In the genomic region with DNA sequence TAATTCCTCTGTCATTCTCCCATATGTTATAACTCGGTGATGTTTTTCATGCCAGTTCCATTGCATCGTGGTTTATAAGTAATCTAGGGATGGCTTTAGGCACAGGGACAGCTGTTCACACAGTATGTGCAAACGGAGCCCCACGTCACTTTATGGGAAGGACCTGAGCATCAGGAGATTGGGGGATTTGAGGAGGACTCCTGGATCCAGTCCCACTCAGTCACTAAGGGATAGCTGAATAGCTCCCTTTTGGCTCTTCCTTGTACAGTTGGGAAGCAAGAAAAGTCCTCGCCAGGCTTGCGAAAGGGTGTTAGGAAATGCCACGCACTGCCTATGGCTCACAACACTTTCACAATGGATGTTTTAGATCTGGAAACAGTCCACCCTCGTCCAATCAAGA, we compare ENCODE assay signal across 27 mouse cellular contexts. TPM values are rescaled to one million over a fixed set of nuclear protein-coding genes. Genes with fewer than 3 reads are reported as not detected.
DNase-seq lines count a peak whose midpoint lies in the region; ATAC-seq and TF ChIP-seq lines count a peak whose summit lies in the region.
"Had no signal": no experiment of that assay in that cellular context is flagged by ENCODE, and none has a peak within 500 bp of the region (broad histone marks: within the 10 kb centered on the region; RNA-seq: fewer than 3 reads in every experiment).

No protein-coding gene starts in this region.

- H3K27ac ChIP-seq in hindbrain, embryonic 16.5 days (ENCODE audit: low read depth, low read length): no peak overlapping the region
- H3K27ac ChIP-seq in hindbrain, embryonic 13.5 days: no peak overlapping the region
- no peak overlapping the region for H3K27ac ChIP-seq in midbrain, postnatal 0 days (ENCODE audit: low read depth, low read length)
- no peak overlapping the region for H3K27ac ChIP-seq in midbrain, embryonic 14.5 days (replicated peaks; ENCODE audit: low read depth, low read length)
- 0 out of 2 replicates have a peak overlapping the region, but pooled peaks have one; percentile 15 for H3K27ac ChIP-seq in forebrain, postnatal 0 days (ENCODE audit: low read depth, low read length)
- H3K27ac ChIP-seq: gastrocnemius, adult 2 months; hindbrain, embryonic 14.5 days; liver, embryonic 12.5 days had no signal

- DNase-seq in cerebellum, postnatal 25 days: peak; percentile 23 to 35
- DNase-seq in cerebellum, adult 11-12 months: no peak
- DNase-seq in midbrain, postnatal 0 days (ENCODE audit: low spot score): peak; percentile 55
- DNase-seq in midbrain, embryonic 14.5 days: no peak
- peak; percentile 67 for DNase-seq in forebrain, postnatal 0 days
- no peak for DNase-seq in lung, postnatal 25 days (ENCODE audit: low spot score)
- DNase-seq: gastrocnemius, adult 2 months; heart, postnatal 14 days; kidney, postnatal 36 days; layer of hippocampus, adult 9-11 months; lung, adult 2 months; lung, postnatal 36 days; retina, postnatal 1 day; thymus, postnatal 14 days had no signal

- WGBS in hindbrain, embryonic 16.5 days: 72% methylated on average over 8 of the region's 8 CpGs
- WGBS in hindbrain, embryonic 13.5 days: 75% methylated on average over 8 of the region's 8 CpGs
- 63% methylated on average over 8 of the region's 8 CpGs for WGBS in midbrain, postnatal 0 days
- 74% methylated on average over 8 of the region's 8 CpGs for WGBS in midbrain, embryonic 14.5 days
- WGBS in forebrain, postnatal 0 days: 43% methylated on average over 8 of the region's 8 CpGs

- no peak overlapping the region for H3K9ac ChIP-seq in hindbrain, embryonic 16.5 days (ENCODE audit: low read depth, low read length)
- H3K9ac ChIP-seq in hindbrain, embryonic 13.5 days: no peak overlapping the region
- no peak overlapping the region for H3K9ac ChIP-seq in midbrain, postnatal 0 days (replicated peaks; ENCODE audit: low read length, poor library complexity, severe bottlenecking)
- no peak overlapping the region for H3K9ac ChIP-seq in midbrain, embryonic 14.5 days (replicated peaks; ENCODE audit: low read length)
- H3K9ac ChIP-seq in forebrain, postnatal 0 days: no peak overlapping the region
- H3K9ac ChIP-seq: heart, embryonic 12.5 days; hindbrain, embryonic 14.5 days; liver, embryonic 12.5 days had no signal

- no peaks in the 10 kb centered on the region for H3K9me3 ChIP-seq in hindbrain, embryonic 16.5 days (ENCODE audit: control insufficient read depth, low read length)
- no peaks in the 10 kb centered on the region for H3K9me3 ChIP-seq in hindbrain, embryonic 13.5 days
- no peaks in the 10 kb centered on the region for H3K9me3 ChIP-seq in midbrain, postnatal 0 days (ENCODE audit: low read length)
- no peaks in the 10 kb centered on the region for H3K9me3 ChIP-seq in midbrain, embryonic 14.5 days (ENCODE audit: control insufficient read depth, low read length)
- no peaks in the 10 kb centered on the region for H3K9me3 ChIP-seq in forebrain, postnatal 0 days (ENCODE audit: low read length)
- H3K9me3 ChIP-seq: heart, embryonic 12.5 days; liver, embryonic 12.5 days had no signal

- TF ChIP-seq CTCF in midbrain, postnatal 0 days (IDR thresholded peaks at IDR 0.05): no peak
- no peak for TF ChIP-seq CTCF in forebrain, postnatal 0 days (IDR thresholded peaks at IDR 0.05; ENCODE audit: low read depth)

- no peaks in the 10 kb centered on the region for H3K27me3 ChIP-seq in hindbrain, embryonic 16.5 days (replicated peaks; ENCODE audit: control insufficient read depth, insufficient read depth, low read length)
- H3K27me3 ChIP-seq in hindbrain, embryonic 13.5 days: no peaks in the 10 kb centered on the region
- no peaks in the 10 kb centered on the region for H3K27me3 ChIP-seq in midbrain, postnatal 0 days (ENCODE audit: insufficient read depth, low read length)
- H3K27me3 ChIP-seq in midbrain, embryonic 14.5 days (ENCODE audit: control insufficient read depth, insufficient read depth, low read length): no peaks in the 10 kb centered on the region
- H3K27me3 ChIP-seq in forebrain, postnatal 0 days (ENCODE audit: insufficient read depth, low read length): no peaks in the 10 kb centered on the region
- H3K27me3 ChIP-seq: liver, embryonic 12.5 days had no signal

- no peaks in the 10 kb centered on the region for H3K36me3 ChIP-seq in hindbrain, embryonic 16.5 days (ENCODE audit: control insufficient read depth, insufficient read depth, low read length)
- H3K36me3 ChIP-seq in hindbrain, embryonic 13.5 days: no peaks in the 10 kb centered on the region
- H3K36me3 ChIP-seq in midbrain, postnatal 0 days (ENCODE audit: insufficient read depth, low read length): no peaks in the 10 kb centered on the region
- no peaks in the 10 kb centered on the region for H3K36me3 ChIP-seq in midbrain, embryonic 14.5 days (ENCODE audit: control insufficient read depth, insufficient read depth, low read length)
- H3K36me3 ChIP-seq in forebrain, postnatal 0 days (ENCODE audit: insufficient read depth): no peaks in the 10 kb centered on the region
- H3K36me3 ChIP-seq: heart, embryonic 12.5 days; liver, embryonic 12.5 days had no signal

- H3K4me1 ChIP-seq in hindbrain, embryonic 16.5 days (ENCODE audit: control insufficient read depth, insufficient read depth, low read depth, low read length): no peaks in the 10 kb centered on the region
- peaks cover 7% of the 10 kb centered on the region for H3K4me1 ChIP-seq in hindbrain, embryonic 13.5 days (replicated peaks)
- H3K4me1 ChIP-seq in midbrain, postnatal 0 days (ENCODE audit: insufficient read depth, low read length): no peaks in the 10 kb centered on the region
- H3K4me1 ChIP-seq in midbrain, embryonic 14.5 days (ENCODE audit: control insufficient read depth, insufficient read depth, low read length): no peaks in the 10 kb centered on the region
- H3K4me1 ChIP-seq in forebrain, postnatal 0 days (ENCODE audit: insufficient read depth): 0 out of 2 replicates have a peak, but pooled peaks cover 7% of the 10 kb centered on the region
- H3K4me1 ChIP-seq: liver, embryonic 12.5 days had no signal

- no peak overlapping the region for H3K4me2 ChIP-seq in hindbrain, embryonic 16.5 days (ENCODE audit: low read length)
- H3K4me2 ChIP-seq in hindbrain, embryonic 13.5 days: no peak overlapping the region
- no peak overlapping the region for H3K4me2 ChIP-seq in midbrain, postnatal 0 days (ENCODE audit: low read depth, low read length, poor library complexity, severe bottlenecking)
- no peak overlapping the region for H3K4me2 ChIP-seq in midbrain, embryonic 14.5 days (ENCODE audit: low read length)
- no peak overlapping the region for H3K4me2 ChIP-seq in forebrain, postnatal 0 days (ENCODE audit: low read depth)
- H3K4me2 ChIP-seq: heart, embryonic 12.5 days; hindbrain, embryonic 14.5 days; liver, embryonic 12.5 days had no signal

- no peak overlapping the region for H3K4me3 ChIP-seq in hindbrain, embryonic 16.5 days (ENCODE audit: low read length)
- H3K4me3 ChIP-seq in hindbrain, embryonic 13.5 days: no peak overlapping the region
- H3K4me3 ChIP-seq in midbrain, postnatal 0 days (ENCODE audit: low read depth, low read length): no peak overlapping the region
- no peak overlapping the region for H3K4me3 ChIP-seq in midbrain, embryonic 14.5 days (replicated peaks; ENCODE audit: low read depth, low read length)
- no peak overlapping the region for H3K4me3 ChIP-seq in forebrain, postnatal 0 days (ENCODE audit: low read depth, low read length)
- H3K4me3 ChIP-seq: erythroblast, embryonic 14.5 days; gastrocnemius, adult 2 months; heart, embryonic 12.5 days; liver, embryonic 12.5 days had no signal

- ATAC-seq in hindbrain, embryonic 16.5 days: peak; percentile 37; the same call in 1 of the 2 replicates
- no peak for ATAC-seq in hindbrain, embryonic 13.5 days (ENCODE audit: low FRiP score)
- ATAC-seq in midbrain, postnatal 0 days (ENCODE audit: low FRiP score): no peak
- no peak for ATAC-seq in midbrain, embryonic 14.5 days (ENCODE audit: low FRiP score, low TSS enrichment)
- peak; percentile 82 for ATAC-seq in forebrain, postnatal 0 days
- ATAC-seq: intestine, embryonic 16.5 days; liver, embryonic 12.5 days; midbrain, embryonic 16.5 days had no signal

RNA-seq across cellular contexts. Expression of gene Kcna1, which starts 51.8 kb away (rescaled TPM):
- polyA plus RNA-seq in hindbrain, embryonic 16.5 days (2015; fragmentation: Nextera tagmentation; extraction: Ambion mirVana): 4.1 and 5.5 TPM in 2 replicates
- polyA plus RNA-seq in hindbrain, embryonic 13.5 days (2015; fragmentation: Nextera tagmentation; extraction: Ambion mirVana): 2.9 and 3.2 TPM in 2 replicates
- 2.1 and 4.2 TPM in 2 replicates for total RNA-seq in midbrain, postnatal 0 days (2014; rRNA removed)
- 2.0 and 2.2 TPM in 2 replicates for polyA plus RNA-seq in midbrain, postnatal 0 days (2015; fragmentation: Nextera tagmentation; extraction: Ambion mirVana)
- polyA plus RNA-seq in midbrain, embryonic 14.5 days (2014; fragmentation: Nextera tagmentation; extraction: Ambion mirVana): 0.95 and 1.8 TPM in 2 replicates
- 4.8 and 5.9 TPM in 2 replicates for total RNA-seq in forebrain, postnatal 0 days (2014; rRNA removed)
- 3.6 and 4.4 TPM in 2 replicates for polyA plus RNA-seq in forebrain, postnatal 0 days (2015; fragmentation: Nextera tagmentation; extraction: Ambion mirVana)
- total RNA-seq: CH12.LX; common myeloid progenitor, adult 5-6 weeks; granulocyte monocyte progenitor cell, adult 5-6 weeks; megakaryocyte-erythroid progenitor cell, adult 5-6 weeks; MEL had no signal
- polyA plus RNA-seq: erythroblast, embryonic 14.5 days had no signal

RNA-seq across cellular contexts. Expression of gene Kcna5, which starts 59.2 kb away (rescaled TPM):
- 3.7 and 4.3 TPM in 2 replicates for polyA plus RNA-seq in hindbrain, embryonic 16.5 days (2015; fragmentation: Nextera tagmentation; extraction: Ambion mirVana)
- 2.2 and 2.4 TPM in 2 replicates for polyA plus RNA-seq in hindbrain, embryonic 13.5 days (2015; fragmentation: Nextera tagmentation; extraction: Ambion mirVana)
- total RNA-seq in midbrain, postnatal 0 days (2014; rRNA removed): 4.9 and 5.3 TPM in 2 replicates
- 3.8 and 4.9 TPM in 2 replicates for polyA plus RNA-seq in midbrain, postnatal 0 days (2015; fragmentation: Nextera tagmentation; extraction: Ambion mirVana)
- polyA plus RNA-seq in midbrain, embryonic 14.5 days (2014; fragmentation: Nextera tagmentation; extraction: Ambion mirVana): 2.6 and 3.5 TPM in 2 replicates
- 4.2 and 8.0 TPM in 2 replicates for total RNA-seq in forebrain, postnatal 0 days (2014; rRNA removed)
- polyA plus RNA-seq in forebrain, postnatal 0 days (2015; fragmentation: Nextera tagmentation; extraction: Ambion mirVana): 2.4 and 3.7 TPM in 2 replicates
- total RNA-seq: CH12.LX; common myeloid progenitor, adult 5-6 weeks; granulocyte monocyte progenitor cell, adult 5-6 weeks; megakaryocyte-erythroid progenitor cell, adult 5-6 weeks; MEL had no signal
- polyA plus RNA-seq: erythroblast, embryonic 14.5 days had no signal

Comparison
In these comparisons a context has a peak if more than half of its experiments do, and no peak if none do; other contexts are left out.
1. DNase-seq: peak in cerebellum, postnatal 25 days (2 of 2), midbrain, postnatal 0 days (single experiment) and forebrain, postnatal 0 days (single experiment); none in cerebellum, adult 11-12 months (single experiment), midbrain, embryonic 14.5 days (single experiment) and lung, postnatal 25 days (single experiment).
2. ATAC-seq: peak in hindbrain, embryonic 16.5 days (single experiment) and forebrain, postnatal 0 days (single experiment); none in hindbrain, embryonic 13.5 days (single experiment), midbrain, postnatal 0 days (single experiment) and midbrain, embryonic 14.5 days (single experiment).